Mouse (Mus musculus) MEL-GATA-1-ER (cell line): ENCODE measurements around the gene Evx1.

Experiments
- DNase-seq: peaks from one replicate; pipeline ENCODE4 v3.0.0-alpha.2; 2012; ENCODE audit warnings: low read depth; ENCODE audit errors: extremely low read depth

Gene Evx1

GRCm38 (mm10) chr6:52291021-52291860, 22.1 kb upstream of the Evx1 start:
- no peak for DNase-seq

GRCm38 (mm10) chr6:52292328-52292727, 21.0 kb upstream of the Evx1 start:
- DNase-seq: no peak

- DNase-seq: no peak
Measured at GRCm38 (mm10) chr6:52294616-52295015, 18.7 kb upstream of the Evx1 start.

DNA sequence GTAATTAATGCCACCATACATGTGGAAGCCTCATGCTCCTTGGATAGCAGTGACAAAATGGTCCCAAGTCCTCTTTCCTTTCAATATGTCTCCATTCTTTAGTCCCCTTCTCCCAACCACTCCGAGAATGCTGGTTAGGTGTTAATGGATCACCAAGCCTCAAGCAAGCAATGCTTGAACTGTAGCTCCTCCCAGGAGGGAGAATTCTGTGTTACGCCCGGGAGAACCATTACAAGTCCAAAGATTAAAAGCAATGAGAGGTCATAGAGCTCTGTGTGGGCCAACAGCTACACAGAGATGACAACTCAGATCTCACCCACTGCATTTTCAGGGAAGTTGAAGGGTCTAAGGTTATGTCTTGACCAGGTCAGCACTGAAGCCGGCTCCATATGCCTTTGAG, 14.8 kb upstream of the Evx1 start:
- DNase-seq: no peak

- no peak for DNase-seq
Measured at GRCm38 (mm10) chr6:52300806-52301205, 12.5 kb upstream of the Evx1 start.

DNA sequence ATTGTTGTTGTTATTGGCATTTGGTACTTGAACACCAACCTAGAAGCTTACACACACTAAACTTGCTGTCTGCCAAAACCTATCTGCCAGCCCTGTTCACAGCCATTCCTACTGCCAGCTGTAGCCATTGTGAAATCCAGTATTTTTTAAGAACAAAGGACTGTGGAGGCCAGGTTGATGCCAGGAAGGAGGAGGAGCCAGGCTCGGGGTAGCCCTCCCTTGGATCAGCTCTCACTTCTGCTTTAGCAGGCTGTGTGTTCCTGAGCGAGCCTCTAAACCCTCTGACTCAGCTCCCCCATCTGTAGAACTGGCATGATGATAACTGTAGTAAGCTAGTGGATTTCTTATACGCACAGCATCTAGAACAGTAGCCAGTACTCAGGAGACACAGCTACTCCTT, 9.9 kb upstream of the Evx1 start:
- no peak for DNase-seq

GRCm38 (mm10) chr6:52305877-52306389, 7.4 kb upstream of the Evx1 start:
- DNase-seq: no peak

DNA sequence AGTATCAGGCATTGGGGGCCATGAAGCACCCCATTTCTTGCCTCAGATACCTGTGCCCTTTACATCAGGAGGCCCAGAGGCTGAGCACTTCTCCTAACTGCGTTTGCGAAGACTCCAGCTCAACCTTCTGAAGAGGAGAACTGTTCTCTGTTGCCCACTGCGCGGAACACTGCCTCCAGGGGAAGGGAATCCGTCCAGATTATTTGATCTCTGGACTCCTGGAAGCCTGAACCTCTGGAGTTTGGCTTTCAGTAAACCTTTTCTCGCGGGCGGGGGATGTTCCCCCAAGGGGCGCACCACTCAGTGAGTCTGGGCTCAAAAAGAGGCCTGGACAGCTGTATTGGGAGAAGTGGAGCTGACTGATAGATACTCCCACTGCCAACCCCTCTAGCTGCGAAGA, 3.5 kb upstream of the Evx1 start:
- no peak for DNase-seq

DNA sequence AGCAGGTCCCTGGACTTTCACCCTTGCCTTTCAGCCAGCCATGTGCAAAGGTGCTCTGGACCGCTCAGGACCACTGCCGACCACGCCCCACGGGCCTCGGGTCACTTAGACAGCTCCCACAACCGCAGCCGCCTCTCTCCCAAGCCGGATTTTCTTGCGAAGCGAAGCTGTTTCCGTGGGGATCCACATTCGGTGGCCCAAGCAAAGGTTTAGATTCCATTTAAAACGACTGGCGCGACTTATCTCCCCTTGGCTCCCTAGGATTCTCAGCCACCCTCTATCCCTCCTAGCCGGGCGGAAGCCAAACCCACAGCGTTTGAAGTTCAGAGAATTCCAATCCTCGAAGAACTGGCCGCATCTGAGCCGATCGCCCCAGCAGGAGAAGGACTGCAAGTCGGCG, 2.9 kb upstream of the Evx1 start:
- no peak for DNase-seq

GRCm38 (mm10) chr6:52311661-52312557, 1.4 kb upstream of the Evx1 start:
- DNase-seq: no peak

DNA sequence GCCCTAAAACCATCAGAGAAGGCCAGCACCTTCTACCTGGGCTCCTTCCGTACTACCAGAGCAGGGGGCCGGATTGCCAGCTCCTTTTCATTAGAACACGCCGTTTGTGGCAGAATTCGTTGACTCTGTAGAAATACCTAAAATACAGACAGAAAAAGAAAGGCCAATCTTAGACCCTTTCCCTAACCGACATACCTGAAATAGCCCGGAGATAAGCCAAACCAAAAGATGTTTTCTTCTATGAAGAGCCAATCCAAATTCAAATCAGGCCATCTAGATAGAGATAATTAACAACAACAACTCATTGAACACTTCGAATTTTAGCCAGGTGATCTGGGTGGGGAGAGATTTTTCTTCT, 761 bp upstream of the Evx1 start:
- no peak for DNase-seq

DNA sequence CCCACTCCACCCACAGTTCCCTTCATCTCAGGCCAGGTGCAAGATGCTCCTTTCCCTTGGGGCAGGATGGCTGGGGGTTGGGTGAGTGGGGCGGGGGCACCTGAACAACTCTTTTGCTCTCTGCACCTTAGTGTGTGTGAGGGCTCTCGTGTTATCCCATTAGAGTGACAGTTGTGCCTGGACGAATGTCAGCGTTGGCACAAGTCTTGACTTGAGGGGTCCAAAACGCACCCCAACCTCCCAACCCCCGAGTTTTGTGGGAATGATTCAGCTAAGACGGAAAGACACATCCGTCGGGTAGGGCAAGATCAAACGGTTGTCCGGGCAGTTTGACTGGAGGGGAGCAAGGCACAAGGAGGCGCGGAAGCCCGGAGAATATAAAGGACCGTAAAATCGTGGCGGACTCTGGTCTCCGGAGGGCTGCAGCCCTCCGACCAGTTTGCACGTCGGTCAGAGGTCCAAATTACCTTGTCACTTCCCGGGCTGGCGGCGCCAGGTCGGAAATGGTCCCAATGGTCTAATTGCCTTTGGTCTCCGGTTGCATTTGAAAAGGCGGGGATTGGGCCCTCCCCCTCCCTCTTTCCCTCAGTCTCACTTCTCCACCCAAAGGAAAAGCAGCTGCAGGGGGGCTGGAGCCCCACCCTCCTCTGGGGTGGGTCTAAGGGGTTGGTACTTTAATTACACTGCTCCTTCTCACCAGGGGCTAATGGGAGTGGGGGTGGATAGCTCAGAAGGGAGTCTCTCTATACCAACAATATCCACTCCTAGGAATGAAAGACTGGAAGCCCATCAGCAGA, 1.2 kb downstream of the Evx1 start:
- DNase-seq: no peak

GRCm38 (mm10) chr6:52315441-52316412, 2.4 kb downstream of the Evx1 start:
- DNase-seq: no peak

DNA sequence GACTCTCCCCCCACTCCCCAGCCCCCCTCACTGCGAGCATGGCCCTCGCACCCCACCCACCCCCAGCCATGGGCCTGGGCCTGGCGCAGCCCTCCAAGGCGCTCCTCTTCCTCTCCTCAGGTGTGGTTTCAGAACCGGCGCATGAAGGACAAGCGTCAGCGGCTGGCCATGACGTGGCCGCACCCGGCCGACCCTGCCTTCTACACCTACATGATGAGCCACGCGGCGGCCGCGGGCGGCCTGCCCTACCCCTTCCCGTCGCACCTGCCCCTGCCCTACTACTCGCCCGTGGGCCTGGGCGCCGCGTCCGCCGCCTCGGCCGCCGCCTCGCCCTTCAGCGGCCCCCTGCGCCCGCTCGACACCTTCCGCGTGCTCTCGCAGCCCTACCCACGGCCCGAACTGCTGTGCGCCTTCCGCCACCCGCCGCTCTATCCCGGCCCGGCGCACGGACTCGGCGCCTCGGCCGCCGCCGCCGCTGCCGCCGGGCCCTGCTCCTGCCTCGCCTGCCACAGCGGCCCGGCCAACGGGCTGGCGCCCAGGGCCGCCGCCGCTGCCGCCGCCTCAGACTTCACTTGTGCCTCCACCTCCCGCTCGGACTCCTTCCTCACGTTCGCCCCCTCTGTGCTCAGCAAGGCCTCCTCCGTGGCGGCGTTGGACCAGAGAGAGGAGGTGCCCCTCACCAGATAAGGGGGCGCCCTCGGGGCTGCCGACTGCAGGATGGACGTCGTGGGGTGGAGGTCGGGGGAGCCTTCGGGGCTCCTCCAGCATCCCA, 3.3 kb downstream of the Evx1 start:
- no peak for DNase-seq

DNA sequence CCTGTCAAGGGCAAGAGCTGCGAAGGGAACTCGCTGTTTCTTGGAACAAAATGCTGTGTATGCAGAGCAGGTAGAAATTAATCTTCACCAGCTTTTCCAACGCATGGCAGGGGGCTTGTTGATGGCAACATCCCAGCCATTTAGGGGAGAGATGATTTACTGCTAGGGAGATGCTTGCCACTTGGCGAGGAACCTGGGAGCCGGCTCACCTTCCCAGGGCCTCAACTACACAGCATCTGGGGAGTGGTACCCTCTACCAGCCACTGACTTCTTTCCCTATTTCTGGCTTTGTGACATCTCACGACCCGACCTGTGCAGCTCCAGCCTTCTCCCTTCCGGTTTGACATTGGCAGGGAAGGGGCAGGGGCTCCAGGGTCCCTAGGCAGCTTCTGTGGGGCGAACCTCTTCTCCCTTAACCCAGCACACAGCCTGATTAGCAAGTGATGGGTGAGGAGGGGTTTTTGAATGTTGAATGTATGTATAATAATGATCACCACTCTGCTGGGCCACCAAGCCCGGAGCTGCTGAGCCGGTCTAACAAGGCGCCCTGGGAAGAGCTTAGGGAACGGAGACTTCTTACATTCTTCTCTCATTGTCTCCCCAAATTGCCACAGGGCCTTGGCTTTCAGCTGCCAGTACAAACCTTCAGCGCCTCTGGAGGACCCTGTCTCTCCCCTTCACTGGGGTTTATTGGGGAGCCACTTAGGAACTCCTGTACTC, 4.3 kb downstream of the Evx1 start:
- DNase-seq: no peak

- DNase-seq: no peak
Measured at GRCm38 (mm10) chr6:52318271-52318670, 5.0 kb downstream of the Evx1 start.

GRCm38 (mm10) chr6:52319956-52320690, 6.8 kb downstream of the Evx1 start:
- DNase-seq: no peak
